Mouse (Mus musculus): ENCODE results near the gene Hagh.

Hagh gene

DNA sequence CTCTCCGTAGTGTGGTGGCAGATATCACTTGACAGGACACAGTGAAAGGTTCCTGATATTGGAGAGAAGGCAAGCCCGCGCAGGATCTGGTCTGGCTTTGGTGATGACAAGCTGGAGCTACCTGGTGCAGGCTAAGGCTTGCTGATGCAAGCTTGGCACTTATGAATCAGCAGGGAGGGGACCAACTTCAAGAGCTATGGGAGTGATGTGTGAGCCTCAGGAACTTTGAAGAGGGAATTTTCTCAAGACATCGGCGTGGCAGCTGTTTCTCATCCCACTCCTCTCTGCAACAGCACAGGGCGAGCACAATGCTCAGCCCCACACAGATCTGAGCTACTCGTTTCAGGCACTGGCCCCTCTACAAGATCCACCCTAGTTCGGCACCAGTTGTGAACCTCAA lies at the start of gene Hagh:
Hagh (plus strand) TSS at position 302 of the 400 bp plus-strand sequence.
- no peak for DNase-seq

DNA sequence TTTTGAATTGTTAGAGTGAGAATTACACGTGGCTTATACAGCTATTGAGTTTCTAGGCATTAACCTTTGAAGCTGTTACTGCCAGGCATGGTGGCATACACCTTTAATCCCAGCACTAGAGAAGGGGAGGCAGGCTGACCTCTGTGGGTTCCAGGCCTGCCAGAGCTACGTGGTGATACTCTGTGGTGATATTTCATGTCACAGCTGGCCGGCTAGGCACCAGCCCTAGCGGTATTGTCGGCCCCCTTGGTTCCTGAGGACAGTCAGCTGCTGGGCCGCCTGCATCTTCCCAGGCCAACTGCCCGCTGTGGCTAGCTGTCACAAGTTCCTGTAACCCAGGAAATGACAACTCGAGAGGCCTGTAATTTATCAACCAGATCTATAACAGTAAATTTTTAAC lies 47.8 kb upstream of the Hagh start:
- no peak for DNase-seq

DNA sequence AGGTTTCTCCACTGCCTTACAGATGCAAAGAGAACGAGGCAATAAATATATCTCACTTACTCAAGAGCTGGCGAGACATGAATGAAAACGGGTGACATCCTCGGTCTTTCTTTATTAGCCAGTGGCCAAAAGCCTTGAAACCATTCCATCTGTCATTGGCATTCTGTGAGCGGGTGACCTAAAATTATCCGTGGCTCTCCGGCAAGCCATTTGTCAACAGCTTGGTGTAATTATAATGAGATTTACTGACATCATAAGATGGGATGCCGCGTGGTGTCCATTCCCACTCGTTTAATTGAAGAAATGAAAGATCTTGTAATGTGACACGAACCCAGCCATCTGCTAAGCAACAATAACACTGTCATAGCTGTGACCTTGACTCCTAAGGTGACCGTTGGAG lies 45.2 kb upstream of the Hagh start:
- DNase-seq, result no peak

DNA sequence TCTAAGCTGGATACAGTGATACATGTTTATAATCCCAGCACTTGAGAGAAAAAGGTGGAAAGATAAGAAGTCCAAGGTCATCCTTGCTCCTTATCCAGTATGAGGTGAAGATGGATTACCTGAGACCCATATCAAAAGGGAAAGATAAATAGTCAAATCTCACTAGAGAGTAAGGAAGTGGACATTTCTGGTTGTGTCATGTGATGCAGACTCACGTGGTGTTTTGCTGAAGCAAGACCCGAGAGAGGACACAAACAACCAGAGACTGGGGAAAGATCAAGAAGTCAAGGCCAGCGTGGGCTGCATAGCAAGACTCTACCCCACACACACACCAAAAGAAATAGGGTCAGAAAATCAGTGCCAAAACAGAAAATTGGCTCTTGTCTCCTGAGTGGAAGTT lies 43.0 kb upstream of the Hagh start:
- no peak for DNase-seq

DNA sequence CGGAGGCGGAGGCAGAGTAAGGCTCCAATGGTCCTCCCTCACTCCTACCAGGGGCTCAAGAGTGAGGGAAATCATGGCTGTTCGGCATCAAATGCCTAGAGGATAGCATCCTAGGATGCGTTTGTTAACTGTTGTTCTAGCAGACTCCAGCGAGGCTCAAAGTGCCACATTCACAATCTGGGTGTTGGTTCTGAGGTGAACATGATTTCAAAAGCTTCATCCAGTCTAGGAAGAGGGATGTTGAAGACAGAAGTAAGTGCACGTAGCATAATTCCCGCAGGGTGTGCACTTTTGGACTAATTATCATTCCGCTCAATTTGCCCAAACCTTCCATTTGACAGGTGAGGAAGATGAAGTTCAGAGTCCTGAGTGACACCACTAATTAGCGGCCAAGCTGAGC lies 41.7 kb upstream of the Hagh start:
- no peak for DNase-seq

DNA sequence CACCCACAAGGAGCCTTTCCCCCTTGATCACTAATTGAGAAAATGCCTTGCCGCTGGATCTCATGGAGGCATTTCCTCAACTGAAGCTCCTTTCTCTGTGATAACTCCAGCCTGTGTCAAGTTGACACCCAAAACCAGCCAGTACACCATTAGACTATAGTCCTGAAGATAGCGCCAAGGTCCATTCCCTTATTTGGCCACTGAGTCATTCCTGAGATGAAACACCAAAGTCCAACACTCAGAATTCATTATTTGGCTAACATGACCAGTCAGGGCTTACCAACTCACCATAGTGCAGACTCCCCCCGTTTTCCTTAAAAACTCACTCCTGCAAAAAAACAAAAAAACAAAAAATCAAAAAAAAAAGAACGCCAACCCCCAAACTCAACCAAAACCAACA lies 40.5 kb upstream of the Hagh start:
- DNase-seq, result no peak

DNA sequence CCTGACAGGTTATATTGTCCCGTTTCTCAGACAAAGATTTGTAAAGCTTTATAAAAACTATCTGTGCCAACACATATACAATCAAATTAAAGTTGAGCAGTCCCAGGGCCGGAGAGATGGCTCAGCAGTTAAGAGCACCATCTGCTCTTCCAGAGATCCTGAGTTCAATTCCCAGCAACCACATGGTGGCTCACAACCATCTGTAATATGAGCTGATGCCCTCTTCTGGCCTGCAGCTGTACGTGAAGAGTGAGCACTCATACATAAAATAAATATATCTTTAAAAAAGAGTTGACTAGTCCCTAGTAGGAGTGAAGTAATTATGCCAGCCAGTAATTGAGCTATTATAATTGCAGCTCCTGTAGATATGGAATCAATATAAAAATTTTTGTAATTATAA lies 39.4 kb upstream of the Hagh start:
- no peak for DNase-seq

DNA sequence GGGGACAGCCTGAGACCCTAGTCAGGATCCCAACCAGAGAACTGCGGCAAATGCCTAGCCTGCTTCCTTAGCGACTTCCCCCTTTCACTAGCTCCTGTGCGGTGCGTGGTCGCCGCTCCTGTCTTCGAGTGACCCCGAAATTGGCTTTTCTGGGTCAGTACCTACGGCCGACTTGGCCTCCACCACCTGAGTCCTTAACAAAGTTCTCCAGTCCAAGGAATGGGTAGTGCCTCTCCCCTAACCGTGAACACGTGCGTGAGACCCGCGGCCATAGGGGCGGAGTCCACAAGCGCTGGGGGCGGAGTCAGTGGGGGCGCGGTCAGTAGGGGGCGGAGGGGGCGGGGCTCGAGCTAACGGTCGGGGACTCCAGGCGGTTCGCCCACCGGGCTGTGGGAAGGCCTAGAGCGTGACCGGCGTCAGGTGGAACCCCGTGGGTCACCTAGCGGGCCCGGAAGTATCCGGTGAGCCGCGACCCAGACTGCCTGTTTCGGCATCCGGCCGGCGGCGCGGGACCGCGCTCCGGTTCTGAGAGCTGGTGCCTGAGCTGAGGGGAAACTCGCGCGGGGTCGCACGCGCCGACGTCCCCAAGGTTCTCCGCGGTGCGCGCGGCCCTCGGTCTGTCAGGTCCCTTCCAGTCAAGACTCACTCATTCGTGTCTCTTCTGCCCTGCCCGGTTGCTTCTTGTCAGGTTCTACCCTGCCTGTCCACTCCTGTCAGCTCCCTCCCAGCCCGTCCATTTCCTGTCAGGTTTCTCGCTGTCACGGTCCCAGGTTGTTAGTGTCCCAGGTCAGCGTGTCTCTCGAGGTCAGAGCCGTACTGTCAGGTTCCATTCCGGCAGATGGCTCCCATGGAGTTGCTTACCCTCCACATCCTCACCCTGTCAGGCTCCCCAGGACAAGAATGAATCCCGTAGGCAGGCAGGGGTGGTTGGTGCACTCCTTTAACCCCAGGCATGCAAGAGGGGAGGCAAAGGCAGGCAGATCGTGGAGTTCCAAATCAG lies 35.7 kb upstream of the Hagh start, which contains the start of gene Meiob:
Meiob (plus strand) TSS at position 338 of the 1,000 bp plus-strand sequence.
- DNase-seq, result peak; percentile 8

DNA sequence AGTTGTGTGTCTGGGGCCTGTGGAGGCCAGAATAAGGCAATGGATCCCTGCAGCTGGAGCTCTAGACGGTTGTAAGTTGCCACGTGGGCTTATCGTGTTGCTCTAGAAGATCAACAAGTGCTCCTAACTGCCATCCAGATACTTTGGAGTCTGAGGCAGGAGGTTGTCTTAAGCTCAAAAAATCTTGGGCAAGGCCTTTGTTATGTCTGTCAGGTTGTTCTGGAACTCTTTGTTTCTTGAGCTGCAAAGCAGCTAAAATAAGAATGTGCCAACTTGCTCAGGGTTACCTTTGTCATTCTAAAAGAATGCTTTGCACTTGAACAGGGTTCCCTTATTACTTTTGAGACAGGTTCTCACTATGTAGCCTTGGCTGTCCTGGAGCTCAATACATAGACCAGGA lies 28.7 kb upstream of the Hagh start:
- DNase-seq, result no peak

DNA sequence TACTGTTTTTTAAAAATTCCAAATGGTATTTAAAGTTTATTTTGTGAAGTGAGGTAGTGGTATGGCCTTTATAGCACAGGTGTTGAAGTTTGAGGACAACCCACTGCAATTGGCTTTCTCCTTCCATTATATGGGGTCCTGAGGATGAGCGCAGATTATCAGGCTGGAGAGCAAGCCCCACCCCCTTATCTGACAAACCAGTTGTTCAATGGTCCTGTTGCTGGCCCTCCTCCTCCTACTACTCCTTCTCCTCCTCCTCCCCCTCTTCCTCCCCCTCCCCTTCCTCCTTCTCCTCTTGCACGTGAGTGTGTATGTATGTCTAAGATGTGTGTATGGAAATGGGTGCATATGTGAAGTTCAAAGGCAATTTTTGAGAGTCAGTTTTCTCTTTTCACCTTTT lies 27.7 kb upstream of the Hagh start:
- DNase-seq, result no peak

DNA sequence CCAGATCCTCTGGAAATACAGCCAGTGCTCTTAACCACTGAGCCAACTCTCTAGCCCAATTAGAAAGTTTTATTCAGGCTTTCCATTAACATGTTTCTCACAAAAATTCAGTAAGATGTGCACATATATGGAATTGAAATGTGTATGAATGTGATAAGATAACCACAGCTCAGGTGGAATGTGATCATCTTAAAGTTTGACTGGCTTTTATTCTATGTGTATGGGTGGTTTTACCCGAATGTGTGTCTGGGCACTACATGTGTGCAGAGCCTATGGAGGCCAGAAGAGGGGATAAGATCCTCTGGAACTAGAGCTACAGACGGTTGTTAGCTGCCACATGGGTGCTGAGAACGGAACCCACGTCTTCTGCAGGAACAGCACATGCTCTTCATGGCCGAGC lies 24.7 kb upstream of the Hagh start:
- no peak for DNase-seq

DNA sequence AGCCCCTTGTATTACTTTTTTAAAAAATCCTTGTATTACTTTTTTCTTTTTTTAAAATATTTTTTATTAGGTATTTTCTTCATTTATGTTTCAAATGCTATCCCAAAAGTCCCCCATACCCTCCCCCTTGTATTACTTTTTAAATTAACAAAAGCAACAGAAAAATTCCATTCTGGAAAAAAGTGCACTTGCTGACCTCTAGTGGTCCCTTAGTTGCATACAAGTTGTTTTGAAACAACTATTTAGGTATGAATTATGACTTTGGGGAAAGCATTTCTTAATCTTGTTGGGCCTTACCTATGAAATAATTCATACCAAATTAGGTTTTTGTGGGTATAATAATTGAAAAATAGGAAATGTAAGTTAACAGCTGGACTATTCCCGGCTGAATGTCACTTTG lies 22.4 kb upstream of the Hagh start:
- DNase-seq, result no peak

DNA sequence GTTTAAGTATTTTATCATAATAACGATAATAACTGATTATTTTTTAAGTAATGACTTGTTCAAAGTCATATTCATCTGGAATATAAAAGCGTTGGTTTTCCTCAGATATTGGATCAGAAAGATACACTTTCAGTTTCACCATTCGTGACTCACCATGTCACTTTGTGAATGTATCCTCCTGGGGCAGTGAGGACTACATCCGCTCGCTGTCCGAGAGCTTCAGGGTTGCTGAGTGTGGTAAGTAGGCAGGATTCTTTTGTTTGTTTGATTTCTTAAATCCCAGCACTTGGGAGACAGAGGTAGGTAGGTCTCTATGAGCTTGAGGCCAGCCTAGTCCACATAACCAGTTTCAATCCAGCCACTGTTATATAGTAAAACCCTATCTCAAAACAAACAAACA lies 21.8 kb upstream of the Hagh start:
- no peak for DNase-seq

DNA sequence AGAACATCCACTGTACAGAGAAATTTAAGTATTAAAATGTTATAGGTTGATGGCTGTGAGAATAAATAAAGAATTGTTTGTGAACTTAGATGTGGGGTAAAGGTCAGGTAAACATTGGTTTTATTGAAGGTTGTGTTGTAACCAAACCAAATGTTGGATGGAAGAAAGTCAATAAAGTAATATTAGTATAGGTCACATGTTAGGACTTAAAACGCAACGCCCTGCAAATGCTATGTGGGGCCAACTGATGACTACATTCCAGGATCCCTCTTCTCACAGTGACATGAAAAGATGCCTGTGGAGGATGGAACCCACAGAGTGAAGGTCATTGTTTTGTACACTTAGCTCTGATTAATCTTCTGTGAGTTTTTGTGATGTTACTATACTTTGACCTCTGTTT lies 20.5 kb upstream of the Hagh start:
- DNase-seq, result no peak

DNA sequence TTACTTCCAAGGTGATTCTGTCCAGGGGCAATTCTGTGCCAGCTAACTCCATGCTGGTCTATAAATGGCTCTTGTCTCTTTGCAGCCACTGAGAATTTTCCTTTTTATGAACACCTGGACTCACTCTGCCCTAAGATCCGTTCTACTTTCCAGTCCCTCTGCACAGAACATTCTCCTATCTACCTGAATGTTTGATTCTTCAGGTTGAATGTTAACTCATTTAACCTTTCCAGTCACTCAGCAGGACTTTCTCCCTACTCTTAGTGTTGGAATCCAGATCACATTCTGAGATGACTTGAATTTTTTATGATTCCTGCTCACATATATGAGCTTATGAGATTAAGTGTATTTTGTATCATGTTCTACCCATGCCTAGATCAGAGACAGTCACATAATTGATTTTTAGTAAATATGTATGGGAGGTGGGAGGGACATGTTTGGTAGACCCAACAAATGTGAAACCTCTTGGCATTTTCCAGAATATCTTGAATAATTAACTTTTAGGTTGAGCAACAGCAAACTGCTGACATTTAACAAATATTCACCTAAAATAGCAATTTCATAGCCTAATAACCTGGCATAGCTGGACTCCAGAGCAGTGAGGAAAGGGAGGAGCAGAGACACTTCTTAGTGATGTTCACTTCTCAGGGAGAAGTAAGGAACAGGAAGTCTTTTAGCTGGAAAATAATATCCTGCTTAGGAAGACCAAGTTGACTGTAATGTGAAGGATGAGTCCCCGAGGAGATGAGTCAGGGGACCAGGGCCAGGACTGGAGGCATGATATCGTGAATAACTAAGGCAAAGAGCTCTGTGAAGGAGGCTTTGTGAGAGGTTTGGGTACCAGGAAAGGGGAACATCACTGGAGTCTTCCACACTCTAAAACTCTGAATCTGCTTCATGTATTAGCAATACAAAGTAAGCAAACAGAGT lies 18.3 kb upstream of the Hagh start:
- no peak for DNase-seq

DNA sequence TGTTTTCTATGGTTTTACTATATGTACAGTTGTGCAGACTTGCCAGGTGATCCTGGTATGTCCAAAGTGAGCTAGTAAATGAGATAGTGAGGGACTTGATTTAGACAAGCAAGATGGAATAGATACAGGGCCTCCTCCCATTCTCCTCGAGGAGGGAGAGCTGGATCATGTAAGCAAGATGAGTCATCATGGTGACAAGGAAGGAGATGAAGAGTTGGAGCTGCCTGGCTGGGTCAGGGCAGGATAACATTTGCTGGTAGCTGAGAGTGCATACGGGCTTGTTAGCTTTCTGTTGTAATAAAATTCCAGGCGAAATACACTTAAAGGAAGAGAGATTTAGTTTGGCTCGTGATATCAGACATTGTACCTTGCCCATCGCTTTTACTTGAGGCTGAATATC lies 398 bp downstream of the Hagh start:
- no peak for DNase-seq

DNA sequence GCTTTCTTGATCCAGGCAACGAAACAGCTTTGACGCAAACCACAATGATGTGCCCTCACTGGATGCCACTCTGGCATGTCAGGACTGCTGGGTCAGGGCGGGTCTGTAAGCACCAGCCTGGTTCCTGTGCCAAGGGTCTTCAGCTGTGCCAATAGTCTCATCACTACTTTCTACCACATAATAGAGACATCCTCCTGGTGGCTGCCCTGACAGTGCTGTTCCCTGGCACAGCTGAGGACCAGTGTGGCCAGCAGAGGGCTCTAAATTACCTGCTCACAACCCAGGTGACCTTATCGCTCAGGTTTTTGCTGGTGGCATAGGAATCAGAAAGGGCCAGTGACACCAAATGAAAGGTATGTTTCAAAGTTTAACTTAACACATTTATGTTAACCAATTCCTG lies 1.2 kb downstream of the Hagh start:
- DNase-seq, result no peak

DNA sequence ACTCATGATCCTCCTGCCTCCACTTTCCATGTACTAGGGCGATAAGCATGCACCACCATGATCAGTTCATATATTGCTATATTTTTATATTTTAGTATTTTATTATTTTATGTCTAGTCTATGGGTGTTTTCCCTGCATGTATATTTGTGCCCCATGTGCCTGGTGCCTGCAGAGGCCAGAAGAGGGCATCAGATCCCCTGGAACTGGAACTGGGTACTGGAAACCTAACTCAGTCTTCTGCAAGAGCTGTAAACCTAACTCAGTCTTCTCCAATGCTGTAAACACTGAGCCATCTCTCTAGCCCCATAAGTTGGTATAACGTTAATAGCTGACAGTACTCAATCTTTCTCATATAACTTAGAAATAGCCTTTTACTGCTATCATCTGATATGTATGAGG lies 2.7 kb downstream of the Hagh start:
- no peak for DNase-seq

DNA sequence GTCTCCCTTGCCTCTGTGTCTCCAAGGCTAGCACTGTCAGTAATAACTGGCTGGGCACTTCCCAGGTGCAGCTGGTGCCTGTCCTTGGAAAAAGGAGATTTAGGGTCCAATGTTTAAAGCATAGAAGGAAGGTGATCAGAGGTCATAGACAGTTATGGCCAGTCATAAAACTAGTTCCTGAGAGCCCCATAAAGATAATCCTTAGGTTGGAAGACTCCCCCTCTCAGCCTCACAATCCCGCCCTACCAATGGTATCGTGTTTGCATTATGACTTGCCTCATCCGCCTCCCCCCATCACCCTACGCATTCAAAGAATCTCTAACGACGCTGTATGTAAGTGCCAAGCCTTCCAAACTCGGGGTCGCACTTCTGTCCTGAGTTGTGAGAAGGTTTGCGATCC lies 4.6 kb downstream of the Hagh start:
- no peak for DNase-seq

DNA sequence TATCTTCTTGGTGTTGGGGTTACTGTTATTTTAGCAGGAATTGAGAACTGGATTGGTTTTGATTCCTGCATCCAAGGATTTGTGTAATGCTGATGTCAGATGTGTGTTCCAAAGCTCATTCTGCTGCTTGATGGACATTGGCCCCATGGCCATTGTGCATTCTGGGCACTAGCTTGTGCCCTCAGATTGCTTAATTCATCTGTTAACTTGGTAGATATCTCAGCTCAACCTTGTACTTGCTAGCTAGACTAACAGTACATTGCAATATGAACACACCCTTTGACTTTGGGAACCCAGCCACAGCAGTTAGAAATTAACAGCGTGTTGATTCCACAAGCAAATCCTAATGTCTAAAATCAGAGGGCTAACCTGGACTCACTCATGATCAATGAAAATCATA lies 7.4 kb downstream of the Hagh start:
- no peak for DNase-seq

DNA sequence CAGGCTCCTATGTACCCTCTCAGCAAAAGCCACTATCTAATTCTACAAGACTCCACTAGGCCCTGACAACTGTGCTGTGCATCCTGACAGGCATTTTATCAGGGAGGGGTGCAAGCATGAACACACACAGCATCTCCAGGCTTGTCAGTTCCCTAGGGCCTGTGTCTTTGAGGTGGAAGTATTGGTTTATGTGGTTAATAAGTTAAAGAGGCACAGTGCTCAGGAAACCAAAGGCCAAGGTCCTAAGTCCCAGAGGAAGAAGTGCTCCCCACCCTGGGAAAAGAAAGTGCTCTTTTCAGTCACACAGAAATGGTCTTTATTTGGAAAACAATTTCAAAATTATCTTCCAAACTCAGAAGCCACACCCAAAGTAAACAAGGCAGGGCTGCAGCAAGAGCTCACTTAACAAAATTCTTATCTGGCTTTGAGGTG lies 8.7 kb downstream of the Hagh start:
- no peak for DNase-seq

DNA sequence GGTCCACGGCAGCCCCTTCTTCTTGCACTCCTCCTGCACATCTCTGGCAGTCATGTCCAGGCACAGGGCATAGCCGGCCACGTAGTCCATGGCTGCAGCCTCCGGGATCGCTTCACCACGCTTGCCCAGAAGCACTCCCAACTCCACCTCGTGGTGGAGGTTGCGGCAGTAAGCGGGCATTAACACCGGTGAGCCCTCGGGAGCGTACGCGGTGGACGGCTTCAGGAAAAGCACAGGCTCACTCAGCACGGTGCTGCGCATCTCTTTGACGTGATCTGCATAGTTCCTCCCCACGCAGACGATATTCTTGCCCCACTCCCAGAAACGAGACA lies 9.8 kb downstream of the Hagh start:
- DNase-seq, result no peak

DNA sequence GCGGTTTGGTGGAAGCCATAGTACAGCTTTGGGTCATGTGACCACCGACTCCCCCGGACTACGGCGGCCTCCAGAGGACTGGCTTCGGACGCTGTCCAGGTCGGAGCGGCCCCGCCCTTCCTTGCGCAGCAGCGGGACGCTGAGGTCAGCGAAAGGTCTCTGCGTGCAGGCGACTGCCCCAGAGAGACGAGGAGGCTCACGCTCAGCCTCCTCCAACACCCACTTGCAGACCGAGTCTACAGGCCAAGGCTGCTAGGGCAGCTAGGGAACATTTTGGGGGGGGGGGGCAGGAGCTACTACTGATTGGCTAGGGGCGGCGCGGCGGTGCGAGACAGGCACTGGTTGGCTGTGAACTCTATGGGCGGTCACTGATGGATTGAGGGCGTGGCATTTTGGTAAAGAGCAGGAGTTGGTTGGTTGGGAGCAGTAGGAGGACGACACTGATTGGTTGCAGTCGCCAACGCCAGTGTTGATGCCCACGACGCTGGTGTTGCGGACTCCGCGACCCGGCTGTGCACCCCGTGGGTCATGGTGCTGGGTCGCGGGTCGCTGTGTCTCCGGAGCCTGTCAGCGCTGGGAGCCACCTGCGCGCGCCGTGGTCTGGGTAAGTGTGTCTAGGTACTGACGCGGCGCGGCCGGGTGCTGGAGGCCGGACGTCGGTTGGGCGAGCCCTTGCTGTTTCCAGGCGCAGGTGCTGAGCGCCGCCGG lies 10.3 kb downstream of the Hagh start, which contains the start of gene Fahd1:
Fahd1 (minus strand) TSS at position 300 of the 708 bp plus-strand sequence.
- peak; percentile 99 for DNase-seq

Data from layer of hippocampus, adult 9-11 months (tissue).